Mouse (Mus musculus): ENCODE measurements around the gene Osbpl3. TPM values are rescaled to one million over a fixed set of nuclear protein-coding genes. Genes with fewer than 3 reads are reported as not detected.

Osbpl3 gene
- polyA plus RNA-seq, 1 experiment = 18.0 TPM

- TF ChIP-seq CTCF (IDR thresholded peaks at IDR 0.05; ENCODE audit: borderline replicate concordance, insufficient read depth, low read length) = no peak
- no peak for TF ChIP-seq POLR2A (IDR thresholded peaks at IDR 0.05; ENCODE audit: low read depth, low read length)
- H3K4me1 ChIP-seq (ENCODE audit: control insufficient read depth, insufficient read depth, low read length) = no peaks in the 10 kb centered on the region
- no peak overlapping the region for H3K4me3 ChIP-seq (ENCODE audit: insufficient read depth, low read length)
- no peak overlapping the region for H3K27ac ChIP-seq (ENCODE audit: insufficient read depth, low read length)
Observed at GRCm38 (mm10) chr6:50481460-50481859, 25.5 kb upstream of the Osbpl3 start.

- Histone ChIP-seq H3K4me1 (ENCODE audit: control insufficient read depth, insufficient read depth, low read length) (0 out of 2 replicates have a peak, but pooled peaks cover 4% of the 10 kb centered on the region), H3K4me3 (ENCODE audit: insufficient read depth, low read length) (no peak overlapping the region), H3K27ac (ENCODE audit: insufficient read depth, low read length) (no peak overlapping the region)
- TF ChIP-seq POLR2A (IDR thresholded peaks at IDR 0.05; ENCODE audit: low read depth, low read length) (no peak), CTCF (IDR thresholded peaks at IDR 0.05; ENCODE audit: borderline replicate concordance, insufficient read depth, low read length) (no peak)
Observed at GRCm38 (mm10) chr6:50466451-50466850, 10.4 kb upstream of the Osbpl3 start.

- 0 out of 2 replicates have a peak, but pooled peaks cover 4% of the 10 kb centered on the region for H3K4me1 ChIP-seq (ENCODE audit: control insufficient read depth, insufficient read depth, low read length)
- TF ChIP-seq POLR2A (IDR thresholded peaks at IDR 0.05; ENCODE audit: low read depth, low read length) (no peak), CTCF (IDR thresholded peaks at IDR 0.05; ENCODE audit: borderline replicate concordance, insufficient read depth, low read length) (no peak)
- H3K4me3 ChIP-seq (ENCODE audit: insufficient read depth, low read length) = no peak overlapping the region
- H3K27ac ChIP-seq (ENCODE audit: insufficient read depth, low read length) = no peak overlapping the region
Observed at GRCm38 (mm10) chr6:50464690-50465485, 8.9 kb upstream of the Osbpl3 start.

GRCm38 (mm10) chr6:50462026-50462425 is 6.0 kb upstream of the Osbpl3 start:
- Histone ChIP-seq H3K4me3 (ENCODE audit: insufficient read depth, low read length) (no peak overlapping the region), H3K4me1 (ENCODE audit: control insufficient read depth, insufficient read depth, low read length) (peaks cover 10% of the 10 kb centered on the region; the same call in 1 of the 2 replicates)
- TF ChIP-seq POLR2A (IDR thresholded peaks at IDR 0.05; ENCODE audit: low read depth, low read length) (no peak), CTCF (IDR thresholded peaks at IDR 0.05; ENCODE audit: borderline replicate concordance, insufficient read depth, low read length) (no peak)

GRCm38 (mm10) chr6:50461585-50461984 is 5.6 kb upstream of the Osbpl3 start:
- Histone ChIP-seq H3K4me3 (ENCODE audit: insufficient read depth, low read length) (no peak overlapping the region), H3K27ac (ENCODE audit: insufficient read depth, low read length) (no peak overlapping the region), H3K4me1 (ENCODE audit: control insufficient read depth, insufficient read depth, low read length) (peaks cover 10% of the 10 kb centered on the region; the same call in 1 of the 2 replicates)
- TF ChIP-seq POLR2A (IDR thresholded peaks at IDR 0.05; ENCODE audit: low read depth, low read length) (no peak), CTCF (IDR thresholded peaks at IDR 0.05; ENCODE audit: borderline replicate concordance, insufficient read depth, low read length) (no peak)

More at GRCm38 (mm10) chr6:50462026-50462425, 6.0 kb upstream of the Osbpl3 start:
- H3K27ac ChIP-seq (ENCODE audit: insufficient read depth, low read length) = no peak overlapping the region

GRCm38 (mm10) chr6:50460646-50461045 is 4.6 kb upstream of the Osbpl3 start:
- TF ChIP-seq POLR2A (IDR thresholded peaks at IDR 0.05; ENCODE audit: low read depth, low read length) (no peak), CTCF (IDR thresholded peaks at IDR 0.05; ENCODE audit: borderline replicate concordance, insufficient read depth, low read length) (no peak)
- H3K4me3 ChIP-seq (ENCODE audit: insufficient read depth, low read length) = no peak overlapping the region
- peaks cover 10% of the 10 kb centered on the region; the same call in 1 of the 2 replicates for H3K4me1 ChIP-seq (ENCODE audit: control insufficient read depth, insufficient read depth, low read length)
- H3K27ac ChIP-seq (ENCODE audit: insufficient read depth, low read length) = no peak overlapping the region

- no peak overlapping the region for H3K27ac ChIP-seq (ENCODE audit: insufficient read depth, low read length)
- H3K4me3 ChIP-seq (ENCODE audit: insufficient read depth, low read length) = no peak overlapping the region
- H3K4me1 ChIP-seq (ENCODE audit: control insufficient read depth, insufficient read depth, low read length) = peaks cover 10% of the 10 kb centered on the region; the same call in 1 of the 2 replicates
- no peak for TF ChIP-seq CTCF (IDR thresholded peaks at IDR 0.05; ENCODE audit: borderline replicate concordance, insufficient read depth, low read length)
- no peak for TF ChIP-seq POLR2A (IDR thresholded peaks at IDR 0.05; ENCODE audit: low read depth, low read length)
Observed at GRCm38 (mm10) chr6:50460246-50460645, 4.2 kb upstream of the Osbpl3 start.

- no peak overlapping the region for H3K4me3 ChIP-seq (ENCODE audit: insufficient read depth, low read length)
- H3K27ac ChIP-seq (ENCODE audit: insufficient read depth, low read length) = no peak overlapping the region
- TF ChIP-seq POLR2A (IDR thresholded peaks at IDR 0.05; ENCODE audit: low read depth, low read length) = no peak
- TF ChIP-seq CTCF (IDR thresholded peaks at IDR 0.05; ENCODE audit: borderline replicate concordance, insufficient read depth, low read length) = no peak
- peaks cover 10% of the 10 kb centered on the region; the same call in 1 of the 2 replicates for H3K4me1 ChIP-seq (ENCODE audit: control insufficient read depth, insufficient read depth, low read length)
Observed at GRCm38 (mm10) chr6:50459271-50459670, 3.3 kb upstream of the Osbpl3 start.

GRCm38 (mm10) chr6:50457551-50458348 is 1.7 kb upstream of the Osbpl3 start:
- TF ChIP-seq POLR2A (IDR thresholded peaks at IDR 0.05; ENCODE audit: low read depth, low read length) (no peak), CTCF (IDR thresholded peaks at IDR 0.05; ENCODE audit: borderline replicate concordance, insufficient read depth, low read length) (no peak)
- peaks cover 17% of the 10 kb centered on the region; the same call in 1 of the 2 replicates for H3K4me1 ChIP-seq (ENCODE audit: control insufficient read depth, insufficient read depth, low read length)
- H3K27ac ChIP-seq (ENCODE audit: insufficient read depth, low read length) = no peak overlapping the region
- H3K4me3 ChIP-seq (ENCODE audit: insufficient read depth, low read length) = no peak overlapping the region

Measured in embryonic fibroblast, embryonic 13.5 days (primary cell).